ENCODE assay signal across 29 mouse cellular contexts in genomic region chr17:25877741-25878610, GRCm38 (mm10). TPM values are rescaled to one million over a fixed set of nuclear protein-coding genes. Genes with fewer than 3 reads are reported as not detected.
DNase-seq lines count a peak whose midpoint lies in the region; ATAC-seq and TF ChIP-seq lines count a peak whose summit lies in the region.
"Had no signal": no experiment of that assay in that cellular context is flagged by ENCODE, and none has a peak within 500 bp of the region (broad histone marks: within the 10 kb centered on the region; RNA-seq: fewer than 3 reads in every experiment).

No protein-coding gene starts in this region.

- H3K9ac ChIP-seq in kidney, embryonic 14.5 days (ENCODE audit: low read depth, low read length), result no peak overlapping the region
- no peak overlapping the region for H3K9ac ChIP-seq in stomach, postnatal 0 days (ENCODE audit: low read length)
- H3K9ac ChIP-seq: embryonic facial prominence, embryonic 15.5 days; forebrain, embryonic 12.5 days; forebrain, postnatal 0 days; heart, embryonic 15.5 days; kidney, embryonic 15.5 days; limb, embryonic 12.5 days; liver, embryonic 15.5 days; lung, embryonic 14.5 days; midbrain, embryonic 12.5 days; neural tube, embryonic 12.5 days had no signal

- H3K27ac ChIP-seq in cerebellum, adult 2 months (ENCODE audit: insufficient read depth, low read length), result no peak overlapping the region
- H3K27ac ChIP-seq in kidney, embryonic 14.5 days (ENCODE audit: low read depth, low read length), result no peak overlapping the region
- no peak overlapping the region for H3K27ac ChIP-seq in stomach, postnatal 0 days (replicated peaks)
- H3K27ac ChIP-seq: embryonic facial prominence, embryonic 15.5 days; forebrain, embryonic 12.5 days; heart, embryonic 10.5 days; heart, embryonic 15.5 days; hindbrain, embryonic 13.5 days; kidney, embryonic 15.5 days; limb, embryonic 12.5 days; liver, embryonic 15.5 days; midbrain, embryonic 12.5 days; neural tube, embryonic 12.5 days had no signal

- no peaks in the 10 kb centered on the region for H3K27me3 ChIP-seq in cerebellum, adult 2 months (ENCODE audit: control insufficient read depth, insufficient read depth, low read length)
- no peaks in the 10 kb centered on the region for H3K27me3 ChIP-seq in kidney, embryonic 14.5 days (ENCODE audit: control insufficient read depth, insufficient read depth, low read length)
- H3K27me3 ChIP-seq in stomach, postnatal 0 days (ENCODE audit: control insufficient read depth, insufficient read depth, low read length), result no peaks in the 10 kb centered on the region
- H3K27me3 ChIP-seq: embryonic facial prominence, embryonic 15.5 days; forebrain, embryonic 12.5 days; heart, embryonic 15.5 days; hindbrain, embryonic 13.5 days; kidney, embryonic 15.5 days; limb, embryonic 12.5 days; liver, embryonic 15.5 days; midbrain, embryonic 12.5 days; neural tube, embryonic 12.5 days; Patski had no signal

- no peaks in the 10 kb centered on the region for H3K9me3 ChIP-seq in kidney, embryonic 14.5 days (ENCODE audit: control insufficient read depth, low read length)
- H3K9me3 ChIP-seq in stomach, postnatal 0 days (ENCODE audit: control insufficient read depth, low read length), result no peaks in the 10 kb centered on the region
- H3K9me3 ChIP-seq: embryonic facial prominence, embryonic 10.5 days; embryonic facial prominence, embryonic 15.5 days; forebrain, embryonic 12.5 days; heart, embryonic 10.5 days; heart, embryonic 15.5 days; hindbrain, embryonic 13.5 days; kidney, embryonic 15.5 days; limb, embryonic 12.5 days; liver, embryonic 15.5 days; midbrain, embryonic 12.5 days; neural tube, embryonic 12.5 days had no signal

- H3K4me1 ChIP-seq in cerebellum, adult 2 months (ENCODE audit: control insufficient read depth, insufficient read depth, low read length), result peaks cover 28% of the 10 kb centered on the region
- peaks cover 33% of the 10 kb centered on the region for H3K4me1 ChIP-seq in kidney, embryonic 14.5 days (ENCODE audit: control insufficient read depth, insufficient read depth, low read length)
- H3K4me1 ChIP-seq in stomach, postnatal 0 days (replicated peaks; ENCODE audit: control insufficient read depth, insufficient read depth), result peaks cover 5% of the 10 kb centered on the region; the same call in 1 of the 2 replicates

- H3K36me3 ChIP-seq in kidney, embryonic 14.5 days (ENCODE audit: control insufficient read depth, insufficient read depth, low read length), result peaks cover 29% of the 10 kb centered on the region
- peaks cover 7% of the 10 kb centered on the region; the same call in 1 of the 2 replicates for H3K36me3 ChIP-seq in stomach, postnatal 0 days (ENCODE audit: control insufficient read depth, insufficient read depth, low read length)

- no peak for TF ChIP-seq CTCF in cerebellum, adult 2 months (IDR thresholded peaks at IDR 0.05; ENCODE audit: borderline replicate concordance, insufficient read depth, low read depth, low read length)
- no peak for TF ChIP-seq CTCF in stomach, postnatal 0 days (IDR thresholded peaks at IDR 0.05; ENCODE audit: low read depth)

- H3K4me3 ChIP-seq in cerebellum, adult 2 months (replicated peaks; ENCODE audit: insufficient read depth, low read depth, low read length), result no peak overlapping the region
- H3K4me3 ChIP-seq in kidney, embryonic 14.5 days (ENCODE audit: low read length), result no peak overlapping the region
- H3K4me3 ChIP-seq in stomach, postnatal 0 days (ENCODE audit: low read depth, low read length), result no peak overlapping the region
- H3K4me3 ChIP-seq: embryonic facial prominence, embryonic 15.5 days; forebrain, embryonic 12.5 days; heart, embryonic 10.5 days; heart, embryonic 15.5 days; hindbrain, embryonic 13.5 days; kidney, embryonic 15.5 days; limb, embryonic 12.5 days; liver, embryonic 15.5 days; midbrain, embryonic 12.5 days; neural tube, embryonic 12.5 days had no signal

- ATAC-seq in kidney, embryonic 14.5 days (ENCODE audit: low FRiP score, low TSS enrichment), result no peak
- no peak for ATAC-seq in stomach, postnatal 0 days (ENCODE audit: low FRiP score, low TSS enrichment)
- ATAC-seq: forebrain, postnatal 0 days; intestine, postnatal 0 days; Patski had no signal

- no peak for TF ChIP-seq EP300 in stomach, postnatal 0 days (optimal IDR thresholded peaks at IDR 0.05)

- DNase-seq in cerebellum, adult 2 months, result peak in 1 of 2 experiments; percentile 34
- no peak for DNase-seq in cerebellum, postnatal 4 days (ENCODE audit: low spot score in 2 of 2)
- DNase-seq in kidney, adult 9 months, result peak; percentile 28
- DNase-seq in right cerebral cortex, postnatal 4 days, result peak; percentile 34
- no peak for DNase-seq in right cerebral cortex, postnatal 36 days (ENCODE audit: low spot score in 2 of 2)
- peak; percentile 13 for DNase-seq in stomach, postnatal 0 days (ENCODE audit: low spot score)
- DNase-seq in frontal cortex, adult 2 months (ENCODE audit: extremely low spot score in 1 of 2, low spot score in 1 of 2), result no peak
- DNase-seq: B cell, adult 2 months; forebrain, postnatal 0 days; gastrocnemius, postnatal 14 days; heart, postnatal 36 days; lung, embryonic 14.5 days; lung, postnatal 14 days; right cerebral cortex, adult 18-20 months; thymus, postnatal 14 days had no signal

- WGBS in cerebellum, adult 2 months, result 82% methylated on average over 32 of the region's 32 CpGs
- WGBS in kidney, embryonic 14.5 days, result 93% methylated on average over 32 of the region's 32 CpGs
- WGBS in stomach, postnatal 0 days, result 90% methylated on average over 32 of the region's 32 CpGs

- TF ChIP-seq POLR2A in cerebellum, adult 2 months (IDR thresholded peaks at IDR 0.05; ENCODE audit: borderline replicate concordance, insufficient read depth, low read length), result 0 out of 2 replicates have a peak, but pooled peaks have one; percentile 12

- H3K4me2 ChIP-seq in kidney, embryonic 14.5 days (replicated peaks; ENCODE audit: low read depth, low read length), result no peak overlapping the region
- no peak overlapping the region for H3K4me2 ChIP-seq in stomach, postnatal 0 days (replicated peaks; ENCODE audit: low read depth)
- H3K4me2 ChIP-seq: embryonic facial prominence, embryonic 15.5 days; forebrain, embryonic 12.5 days; heart, embryonic 15.5 days; kidney, embryonic 15.5 days; limb, embryonic 12.5 days; liver, embryonic 15.5 days; midbrain, embryonic 12.5 days had no signal

RNA-seq across cellular contexts. Expression of gene Wfikkn1, which starts 2.7 kb away (rescaled TPM):
- 0.95 and 1.1 TPM in 2 replicates for polyA plus RNA-seq in cerebellum, adult 2 months (2012; rRNA removed)
- polyA plus RNA-seq in kidney, embryonic 14.5 days (2014; fragmentation: Nextera tagmentation; extraction: Ambion mirVana), result 0.99 and 1.2 TPM in 2 replicates
- 0.35 and 0.38 TPM in 2 replicates for polyA plus RNA-seq in stomach, postnatal 0 days (2015; fragmentation: Nextera tagmentation; extraction: Ambion mirVana)
- polyA plus RNA-seq in frontal cortex, adult 2 months (2012; rRNA removed), result 0.61 and 0.64 TPM in 2 replicates

RNA-seq across cellular contexts. Expression of gene Mettl26, which starts 3.1 kb away (rescaled TPM):
- 110 and 116 TPM in 2 replicates for polyA plus RNA-seq in cerebellum, adult 2 months (2012; rRNA removed)
- polyA plus RNA-seq in kidney, embryonic 14.5 days (2014; fragmentation: Nextera tagmentation; extraction: Ambion mirVana), result 83.9 and 85.3 TPM in 2 replicates
- polyA plus RNA-seq in stomach, postnatal 0 days (2015; fragmentation: Nextera tagmentation; extraction: Ambion mirVana), result 52.9 and 54.1 TPM in 2 replicates
- polyA plus RNA-seq in frontal cortex, adult 2 months (2012; rRNA removed), result 74.9 and 79.9 TPM in 2 replicates

RNA-seq across cellular contexts. Expression of gene Mcrip2, which starts 9.4 kb away (rescaled TPM):
- polyA plus RNA-seq in cerebellum, adult 2 months (2012; rRNA removed), result 31.9 and 34.1 TPM in 2 replicates
- 40.0 and 41.4 TPM in 2 replicates for polyA plus RNA-seq in kidney, embryonic 14.5 days (2014; fragmentation: Nextera tagmentation; extraction: Ambion mirVana)
- polyA plus RNA-seq in stomach, postnatal 0 days (2015; fragmentation: Nextera tagmentation; extraction: Ambion mirVana), result 52.4 and 59.9 TPM in 2 replicates
- 28.8 and 34.5 TPM in 2 replicates for polyA plus RNA-seq in frontal cortex, adult 2 months (2012; rRNA removed)

RNA-seq across cellular contexts. Expression of gene Wdr90, which starts 16.7 kb away (rescaled TPM):
- 21.6 and 26.9 TPM in 2 replicates for polyA plus RNA-seq in cerebellum, adult 2 months (2012; rRNA removed)
- polyA plus RNA-seq in kidney, embryonic 14.5 days (2014; fragmentation: Nextera tagmentation; extraction: Ambion mirVana), result 21.4 and 27.5 TPM in 2 replicates
- polyA plus RNA-seq in stomach, postnatal 0 days (2015; fragmentation: Nextera tagmentation; extraction: Ambion mirVana), result 4.1 and 4.2 TPM in 2 replicates
- 33.6 and 39.7 TPM in 2 replicates for polyA plus RNA-seq in frontal cortex, adult 2 months (2012; rRNA removed)

RNA-seq across cellular contexts. Expression of gene Rhot2, which starts 33.3 kb away (rescaled TPM):
- 105 and 121 TPM in 2 replicates for polyA plus RNA-seq in cerebellum, adult 2 months (2012; rRNA removed)
- 13.0 and 21.7 TPM in 2 replicates for polyA plus RNA-seq in kidney, embryonic 14.5 days (2014; fragmentation: Nextera tagmentation; extraction: Ambion mirVana)
- 10.7 and 13.2 TPM in 2 replicates for polyA plus RNA-seq in stomach, postnatal 0 days (2015; fragmentation: Nextera tagmentation; extraction: Ambion mirVana)
- polyA plus RNA-seq in frontal cortex, adult 2 months (2012; rRNA removed), result 101 and 122 TPM in 2 replicates

Comparison
In these comparisons a context has a peak if more than half of its experiments do, and no peak if none do; other contexts are left out.
1. DNase-seq: peak in kidney, adult 9 months (single experiment), right cerebral cortex, postnatal 4 days (single experiment) and stomach, postnatal 0 days (single experiment); none in cerebellum, postnatal 4 days (0 of 2), right cerebral cortex, postnatal 36 days (0 of 2) and frontal cortex, adult 2 months (0 of 2).